Mouse (Mus musculus): ENCODE data around the gene Trim14.

- TF ChIP-seq POLR2A (IDR thresholded peaks at IDR 0.05; ENCODE audit: low read depth, low read length) (no peak; the same call in 1 of the 2 replicates), MAX (IDR thresholded peaks at IDR 0.05; ENCODE audit: low read length) (no peak), CTCF (conservative IDR thresholded peaks at IDR 0.05 in 1 of 2, IDR thresholded peaks at IDR 0.05 in 1 of 2; ENCODE audit: low read depth in 2 of 2, low read length in 2 of 2) (no peak), NRF1 (IDR thresholded peaks at IDR 0.05; ENCODE audit: low read depth, low read length) (no peak), RAD21 (IDR thresholded peaks at IDR 0.05; ENCODE audit: low read depth, low read length) (no peak)
Observed at GRCm38 (mm10) chr4:46475101-46475500, 60.8 kb downstream of the Trim14 start.

All from CH12.LX (cell line).